Comparison of ENCODE assay signal across 9 mouse cellular contexts in genomic region chr7:125576982-125577381, GRCm38 (mm10). TPM values are rescaled to one million over a fixed set of nuclear protein-coding genes. Genes with fewer than 3 reads are reported as not detected.
DNase-seq lines count a peak whose midpoint lies in the region; ATAC-seq and TF ChIP-seq lines count a peak whose summit lies in the region.
"Had no signal": no experiment of that assay in that cellular context is flagged by ENCODE, and none has a peak within 500 bp of the region (broad histone marks: within the 10 kb centered on the region; RNA-seq: fewer than 3 reads in every experiment).

No protein-coding gene starts in this region.

- H3K36me3 ChIP-seq in hindbrain, embryonic 13.5 days = no peaks in the 10 kb centered on the region
- no peaks in the 10 kb centered on the region for H3K36me3 ChIP-seq in hindbrain, embryonic 16.5 days (ENCODE audit: control insufficient read depth, insufficient read depth, low read length)
- peaks cover 11% of the 10 kb centered on the region for H3K36me3 ChIP-seq in liver, embryonic 13.5 days

- ATAC-seq in hindbrain, embryonic 13.5 days (ENCODE audit: low FRiP score) = no peak
- ATAC-seq in hindbrain, embryonic 16.5 days = no peak
- peak; percentile 8 for ATAC-seq in Patski
- ATAC-seq in liver, embryonic 13.5 days (ENCODE audit: low read depth) = no peak

- CTCF ChIA-PET in Patski (lab: Charles Lee) = interaction anchor here (0.6 to 1.0 kb wide), 3 partner anchors 103 to 107 kb away, joined by 3 read pairs; no protein-coding TSS in a partner anchor

- in situ Hi-C loops in Patski (cut with MboI; ENCODE audit: low pct_unique_long_range_greater_than_20kb) = no loop called here

- POLR2A ChIA-PET in Patski (lab: Charles Lee) = no interaction called here

- H3K27me3 ChIP-seq in hindbrain, embryonic 13.5 days = peaks cover 10% of the 10 kb centered on the region; the same call in 1 of the 2 replicates
- H3K27me3 ChIP-seq in hindbrain, embryonic 16.5 days (replicated peaks; ENCODE audit: control insufficient read depth, insufficient read depth, low read length) = no peaks in the 10 kb centered on the region
- no peaks in the 10 kb centered on the region for H3K27me3 ChIP-seq in Patski
- H3K27me3 ChIP-seq in liver, embryonic 13.5 days = no peaks in the 10 kb centered on the region
- H3K27me3 ChIP-seq: limb, embryonic 12.5 days had no signal

- H3K9me3 ChIP-seq in hindbrain, embryonic 13.5 days = no peaks in the 10 kb centered on the region
- H3K9me3 ChIP-seq in hindbrain, embryonic 16.5 days (ENCODE audit: control insufficient read depth, low read length) = no peaks in the 10 kb centered on the region
- no peaks in the 10 kb centered on the region for H3K9me3 ChIP-seq in liver, embryonic 13.5 days (replicated peaks)
- H3K9me3 ChIP-seq: limb, embryonic 12.5 days had no signal

- no peak for TF ChIP-seq CTCF in Patski (IDR thresholded peaks at IDR 0.05)

- H3K9ac ChIP-seq in hindbrain, embryonic 13.5 days = no peak overlapping the region; the same call in 1 of the 2 replicates
- H3K9ac ChIP-seq in hindbrain, embryonic 16.5 days (ENCODE audit: low read depth, low read length) = no peak overlapping the region
- H3K9ac ChIP-seq in liver, embryonic 13.5 days = no peak overlapping the region
- H3K9ac ChIP-seq: limb, embryonic 12.5 days had no signal

- 0 out of 2 replicates have a peak overlapping the region, but pooled peaks have one; percentile 18 for H3K27ac ChIP-seq in hindbrain, embryonic 13.5 days
- no peak overlapping the region for H3K27ac ChIP-seq in hindbrain, embryonic 16.5 days (ENCODE audit: low read depth, low read length)
- 0 out of 2 replicates have a peak overlapping the region, but pooled peaks have one; percentile 34 for H3K27ac ChIP-seq in liver, embryonic 13.5 days
- H3K27ac ChIP-seq: limb, embryonic 12.5 days had no signal

- no peak overlapping the region for H3K4me3 ChIP-seq in hindbrain, embryonic 13.5 days
- H3K4me3 ChIP-seq in hindbrain, embryonic 16.5 days (ENCODE audit: low read length) = no peak overlapping the region
- H3K4me3 ChIP-seq in liver, embryonic 13.5 days (replicated peaks) = no peak overlapping the region
- H3K4me3 ChIP-seq: limb, embryonic 12.5 days had no signal

- H3K4me1 ChIP-seq in hindbrain, embryonic 13.5 days (replicated peaks) = peaks cover 27% of the 10 kb centered on the region
- peaks cover 12% of the 10 kb centered on the region for H3K4me1 ChIP-seq in hindbrain, embryonic 16.5 days (ENCODE audit: control insufficient read depth, insufficient read depth, low read depth, low read length)
- H3K4me1 ChIP-seq in liver, embryonic 13.5 days (replicated peaks) = peaks cover 53% of the 10 kb centered on the region

- no peak for DNase-seq in Patski (ENCODE audit: low read depth, low spot score)
- DNase-seq in gastrocnemius, postnatal 14 days = peak; percentile 71
- DNase-seq in liver, embryonic 13.5 days = no peak
- peak; percentile 83 for DNase-seq in testis, postnatal 10 days (ENCODE audit: low spot score)
- no peak for DNase-seq in thymus, postnatal 10 days (ENCODE audit: low spot score in 2 of 2)
- DNase-seq in spleen, postnatal 14 days (ENCODE audit: low spot score in 2 of 2) = no peak

- no peak overlapping the region for H3K4me2 ChIP-seq in hindbrain, embryonic 13.5 days
- H3K4me2 ChIP-seq in hindbrain, embryonic 16.5 days (ENCODE audit: low read length) = no peak overlapping the region
- no peak overlapping the region for H3K4me2 ChIP-seq in liver, embryonic 13.5 days
- H3K4me2 ChIP-seq: limb, embryonic 12.5 days had no signal

- 65% methylated on average over 7 of the region's 7 CpGs for whole genome bisulfite sequencing in hindbrain, embryonic 13.5 days
- 61% methylated on average over 7 of the region's 7 CpGs for WGBS in hindbrain, embryonic 16.5 days
- WGBS in liver, embryonic 13.5 days (ENCODE audit: insufficient replicate concordance) = 81% methylated on average over 7 of the region's 7 CpGs

- intact Hi-C loops in gastrocnemius, postnatal 14 days (cut with DNase I; ENCODE audit: low total_unique reads) = no loop called here

RNA-seq across cellular contexts. Expression of gene Il4ra, which starts 25.1 kb away (rescaled TPM):
- polyA plus RNA-seq in hindbrain, embryonic 13.5 days (2015; fragmentation: Nextera tagmentation; extraction: Ambion mirVana) = 4.1 and 4.2 TPM in 2 replicates
- polyA plus RNA-seq in hindbrain, embryonic 16.5 days (2015; fragmentation: Nextera tagmentation; extraction: Ambion mirVana) = 5.6 and 6.2 TPM in 2 replicates
- polyA plus RNA-seq in Patski (2021) = 16.5 TPM
- total RNA-seq in gastrocnemius, postnatal 14 days (2021) = 1 to 10 TPM; 9.4 to 9.5 TPM
- 2.9 and 3.1 TPM in 2 replicates for polyA plus RNA-seq in liver, embryonic 13.5 days (2015; fragmentation: Nextera tagmentation; extraction: Ambion mirVana)

RNA-seq across cellular contexts. Expression of gene Il21r, which starts 26.2 kb away (rescaled TPM):
- 0.69 and 0.82 TPM in 2 replicates for polyA plus RNA-seq in hindbrain, embryonic 13.5 days (2015; fragmentation: Nextera tagmentation; extraction: Ambion mirVana)
- polyA plus RNA-seq in hindbrain, embryonic 16.5 days (2015; fragmentation: Nextera tagmentation; extraction: Ambion mirVana) = 0.50 TPM in 2 replicates
- not detected for polyA plus RNA-seq in Patski (2021)
- total RNA-seq in gastrocnemius, postnatal 14 days (2021) = under 1 TPM; 0.09 to 0.10 TPM
- 0.95 and 1.1 TPM in 2 replicates for polyA plus RNA-seq in liver, embryonic 13.5 days (2015; fragmentation: Nextera tagmentation; extraction: Ambion mirVana)

Comparison
In these comparisons a context has a peak if more than half of its experiments do, and no peak if none do; other contexts are left out.
1. DNase-seq: peak in gastrocnemius, postnatal 14 days (single experiment) and testis, postnatal 10 days (single experiment); none in Patski (single experiment), liver, embryonic 13.5 days (single experiment), thymus, postnatal 10 days (0 of 2) and spleen, postnatal 14 days (0 of 2).